Mouse (Mus musculus): ENCODE data around the gene Gm11214. TPM values are rescaled to one million over a fixed set of nuclear protein-coding genes. Genes with fewer than 3 reads are reported as not detected.

Gene Gm11214
- polyA plus RNA-seq, 1 experiment from 2014 or later = not detected

- Histone ChIP-seq H3K9ac (replicated peaks; ENCODE audit: low read depth, low read length) (no peak overlapping the region), H3K36me3 (ENCODE audit: control insufficient read depth, insufficient read depth, low read length) (no peaks in the 10 kb centered on the region), H3K4me2 (replicated peaks; ENCODE audit: low read depth, low read length) (no peak overlapping the region), H3K27ac (ENCODE audit: low read length) (no peak overlapping the region), H3K27me3 (ENCODE audit: control insufficient read depth, insufficient read depth, low read length) (no peaks in the 10 kb centered on the region), H3K4me3 (ENCODE audit: low read depth, low read length) (no peak overlapping the region), H3K9me3 (ENCODE audit: control insufficient read depth, low read depth, low read length) (no peaks in the 10 kb centered on the region), H3K4me1 (ENCODE audit: control insufficient read depth, insufficient read depth, low read length) (no peaks in the 10 kb centered on the region)
- ATAC-seq (ENCODE audit: insufficient number of reproducible peaks, insufficient read depth, low FRiP score, low read depth) = no peak
- 89% methylated on average over 3 of the region's 3 CpGs for WGBS
Measured at GRCm38 (mm10) chr4:63681557-63681956, 18.4 kb upstream of the Gm11214 start.

GRCm38 (mm10) chr4:63675128-63675527, 11.9 kb upstream of the Gm11214 start:
- H3K36me3 ChIP-seq (ENCODE audit: control insufficient read depth, insufficient read depth, low read length) = no peaks in the 10 kb centered on the region
- WGBS = 62% methylated on average over 2 of the region's 2 CpGs
- H3K27me3 ChIP-seq (ENCODE audit: control insufficient read depth, insufficient read depth, low read length) = no peaks in the 10 kb centered on the region
- H3K27ac ChIP-seq (ENCODE audit: low read length) = no peak overlapping the region
- no peaks in the 10 kb centered on the region for H3K4me1 ChIP-seq (ENCODE audit: control insufficient read depth, insufficient read depth, low read length)
- H3K4me2 ChIP-seq (replicated peaks; ENCODE audit: low read depth, low read length) = no peak overlapping the region
- no peak for ATAC-seq (ENCODE audit: insufficient number of reproducible peaks, insufficient read depth, low FRiP score, low read depth)
- no peaks in the 10 kb centered on the region for H3K9me3 ChIP-seq (ENCODE audit: control insufficient read depth, low read depth, low read length)
- H3K9ac ChIP-seq (replicated peaks; ENCODE audit: low read depth, low read length) = no peak overlapping the region
- H3K4me3 ChIP-seq (ENCODE audit: low read depth, low read length) = no peak overlapping the region

- Histone ChIP-seq H3K36me3 (ENCODE audit: control insufficient read depth, insufficient read depth, low read length) (no peaks in the 10 kb centered on the region), H3K4me1 (ENCODE audit: control insufficient read depth, insufficient read depth, low read length) (no peaks in the 10 kb centered on the region), H3K9me3 (ENCODE audit: control insufficient read depth, low read depth, low read length) (no peaks in the 10 kb centered on the region), H3K27ac (ENCODE audit: low read length) (no peak overlapping the region), H3K27me3 (ENCODE audit: control insufficient read depth, insufficient read depth, low read length) (no peaks in the 10 kb centered on the region), H3K4me2 (replicated peaks; ENCODE audit: low read depth, low read length) (no peak overlapping the region), H3K9ac (replicated peaks; ENCODE audit: low read depth, low read length) (no peak overlapping the region), H3K4me3 (ENCODE audit: low read depth, low read length) (no peak overlapping the region)
- ATAC-seq (ENCODE audit: insufficient number of reproducible peaks, insufficient read depth, low FRiP score, low read depth) = no peak
- 69% methylated on average over 4 of the region's 4 CpGs for WGBS
Measured at GRCm38 (mm10) chr4:63668255-63668654, 5.1 kb upstream of the Gm11214 start.

GRCm38 (mm10) chr4:63665738-63666137, 2.6 kb upstream of the Gm11214 start:
- no peak overlapping the region for H3K4me2 ChIP-seq (replicated peaks; ENCODE audit: low read depth, low read length)
- 76% methylated on average over 7 of the region's 7 CpGs for WGBS
- H3K27ac ChIP-seq (ENCODE audit: low read length) = no peak overlapping the region
- no peaks in the 10 kb centered on the region for H3K4me1 ChIP-seq (ENCODE audit: control insufficient read depth, insufficient read depth, low read length)
- no peaks in the 10 kb centered on the region for H3K27me3 ChIP-seq (ENCODE audit: control insufficient read depth, insufficient read depth, low read length)
- no peak overlapping the region for H3K9ac ChIP-seq (replicated peaks; ENCODE audit: low read depth, low read length)
- H3K36me3 ChIP-seq (ENCODE audit: control insufficient read depth, insufficient read depth, low read length) = no peaks in the 10 kb centered on the region
- ATAC-seq (ENCODE audit: insufficient number of reproducible peaks, insufficient read depth, low FRiP score, low read depth) = no peak
- H3K4me3 ChIP-seq (ENCODE audit: low read depth, low read length) = no peak overlapping the region
- H3K9me3 ChIP-seq (ENCODE audit: control insufficient read depth, low read depth, low read length) = no peaks in the 10 kb centered on the region

GRCm38 (mm10) chr4:63661857-63662256, 1.3 kb downstream of the Gm11214 start:
- no peaks in the 10 kb centered on the region for H3K4me1 ChIP-seq (ENCODE audit: control insufficient read depth, insufficient read depth, low read length)
- no peaks in the 10 kb centered on the region for H3K36me3 ChIP-seq (ENCODE audit: control insufficient read depth, insufficient read depth, low read length)
- H3K9ac ChIP-seq (replicated peaks; ENCODE audit: low read depth, low read length) = no peak overlapping the region
- no peaks in the 10 kb centered on the region for H3K27me3 ChIP-seq (ENCODE audit: control insufficient read depth, insufficient read depth, low read length)
- no peak overlapping the region for H3K4me2 ChIP-seq (replicated peaks; ENCODE audit: low read depth, low read length)
- H3K27ac ChIP-seq (ENCODE audit: low read length) = no peak overlapping the region
- H3K9me3 ChIP-seq (ENCODE audit: control insufficient read depth, low read depth, low read length) = no peaks in the 10 kb centered on the region
- ATAC-seq (ENCODE audit: insufficient number of reproducible peaks, insufficient read depth, low FRiP score, low read depth) = no peak
- no peak overlapping the region for H3K4me3 ChIP-seq (ENCODE audit: low read depth, low read length)
- 83% methylated on average over 1 of the region's 1 CpGs for WGBS

- Histone ChIP-seq H3K9ac (replicated peaks; ENCODE audit: low read depth, low read length) (no peak overlapping the region), H3K4me3 (ENCODE audit: low read depth, low read length) (no peak overlapping the region), H3K4me2 (replicated peaks; ENCODE audit: low read depth, low read length) (no peak overlapping the region), H3K4me1 (ENCODE audit: control insufficient read depth, insufficient read depth, low read length) (no peaks in the 10 kb centered on the region), H3K9me3 (ENCODE audit: control insufficient read depth, low read depth, low read length) (no peaks in the 10 kb centered on the region), H3K27ac (ENCODE audit: low read length) (no peak overlapping the region), H3K36me3 (ENCODE audit: control insufficient read depth, insufficient read depth, low read length) (no peaks in the 10 kb centered on the region), H3K27me3 (ENCODE audit: control insufficient read depth, insufficient read depth, low read length) (no peaks in the 10 kb centered on the region)
- WGBS = 81% methylated on average over 1 of the region's 1 CpGs
- no peak for ATAC-seq (ENCODE audit: insufficient number of reproducible peaks, insufficient read depth, low FRiP score, low read depth)
Measured at GRCm38 (mm10) chr4:63661426-63661825, 1.8 kb downstream of the Gm11214 start.

DNA sequence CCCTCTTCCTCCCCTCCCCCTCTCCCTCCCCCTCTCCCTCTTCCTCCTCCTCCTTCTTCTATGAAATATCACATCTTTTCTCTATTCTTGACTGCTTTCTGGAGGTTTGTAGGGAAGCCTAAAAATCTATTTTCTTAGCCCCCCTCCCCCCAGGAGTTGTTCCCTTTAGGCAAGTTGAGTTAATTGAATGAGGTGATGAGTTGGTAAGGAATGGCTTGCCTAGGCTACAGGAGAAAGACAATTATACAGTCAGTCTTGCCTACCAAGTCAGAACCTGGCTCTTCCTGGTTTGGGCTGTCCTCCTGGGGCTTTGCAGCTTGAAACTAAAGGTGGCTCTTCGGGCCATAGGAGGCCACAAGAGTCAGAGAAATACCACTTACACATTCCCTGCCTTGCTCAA, 3.4 kb downstream of the Gm11214 start:
- 90% methylated on average over 1 of the region's 1 CpGs for WGBS
- Histone ChIP-seq H3K9ac (replicated peaks; ENCODE audit: low read depth, low read length) (no peak overlapping the region), H3K36me3 (ENCODE audit: control insufficient read depth, insufficient read depth, low read length) (no peaks in the 10 kb centered on the region)

DNA sequence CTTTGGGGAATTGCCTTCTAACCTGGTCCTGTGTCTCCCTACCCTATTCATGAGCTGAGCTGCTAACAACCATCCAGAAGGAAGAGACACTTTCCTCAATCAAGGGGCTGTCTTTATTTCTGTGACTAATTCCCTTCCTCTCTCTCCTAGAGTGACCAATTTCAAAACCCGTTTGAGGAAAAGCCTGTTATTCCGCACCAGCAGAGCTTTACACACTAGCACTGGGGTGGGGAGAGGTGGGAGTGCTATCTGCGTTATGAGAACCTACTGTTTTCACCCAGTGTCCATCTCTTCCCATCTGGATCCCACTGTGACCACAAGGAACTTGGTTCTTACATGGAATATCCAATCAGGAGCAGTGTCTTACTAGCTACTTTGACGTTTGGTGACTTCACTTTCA, 4.1 kb downstream of the Gm11214 start:
- Histone ChIP-seq H3K36me3 (ENCODE audit: control insufficient read depth, insufficient read depth, low read length) (no peaks in the 10 kb centered on the region), H3K4me1 (ENCODE audit: control insufficient read depth, insufficient read depth, low read length) (no peaks in the 10 kb centered on the region), H3K27me3 (ENCODE audit: control insufficient read depth, insufficient read depth, low read length) (no peaks in the 10 kb centered on the region), H3K9ac (replicated peaks; ENCODE audit: low read depth, low read length) (no peak overlapping the region), H3K9me3 (ENCODE audit: control insufficient read depth, low read depth, low read length) (no peaks in the 10 kb centered on the region), H3K27ac (ENCODE audit: low read length) (no peak overlapping the region), H3K4me3 (ENCODE audit: low read depth, low read length) (no peak overlapping the region), H3K4me2 (replicated peaks; ENCODE audit: low read depth, low read length) (no peak overlapping the region)
- whole genome bisulfite sequencing = 41% methylated on average over 4 of the region's 4 CpGs
- no peak for ATAC-seq (ENCODE audit: insufficient number of reproducible peaks, insufficient read depth, low FRiP score, low read depth)

More for the DNA sequence above, 3.4 kb downstream of the Gm11214 start:
- H3K9me3 ChIP-seq (ENCODE audit: control insufficient read depth, low read depth, low read length) = no peaks in the 10 kb centered on the region
- no peak overlapping the region for H3K4me3 ChIP-seq (ENCODE audit: low read depth, low read length)
- H3K27ac ChIP-seq (ENCODE audit: low read length) = no peak overlapping the region
- no peak for ATAC-seq (ENCODE audit: insufficient number of reproducible peaks, insufficient read depth, low FRiP score, low read depth)
- no peaks in the 10 kb centered on the region for H3K4me1 ChIP-seq (ENCODE audit: control insufficient read depth, insufficient read depth, low read length)
- H3K27me3 ChIP-seq (ENCODE audit: control insufficient read depth, insufficient read depth, low read length) = no peaks in the 10 kb centered on the region
- no peak overlapping the region for H3K4me2 ChIP-seq (replicated peaks; ENCODE audit: low read depth, low read length)

- Histone ChIP-seq H3K36me3 (ENCODE audit: control insufficient read depth, insufficient read depth, low read length) (no peaks in the 10 kb centered on the region), H3K4me3 (ENCODE audit: low read depth, low read length) (no peak overlapping the region), H3K27me3 (ENCODE audit: control insufficient read depth, insufficient read depth, low read length) (no peaks in the 10 kb centered on the region), H3K27ac (ENCODE audit: low read length) (no peak overlapping the region), H3K4me1 (ENCODE audit: control insufficient read depth, insufficient read depth, low read length) (no peaks in the 10 kb centered on the region), H3K4me2 (replicated peaks; ENCODE audit: low read depth, low read length) (no peak overlapping the region), H3K9ac (replicated peaks; ENCODE audit: low read depth, low read length) (no peak overlapping the region), H3K9me3 (ENCODE audit: control insufficient read depth, low read depth, low read length) (no peaks in the 10 kb centered on the region)
- no peak for ATAC-seq (ENCODE audit: insufficient number of reproducible peaks, insufficient read depth, low FRiP score, low read depth)
- WGBS = 55% methylated on average over 1 of the region's 1 CpGs
Measured at GRCm38 (mm10) chr4:63654381-63654780, 8.8 kb downstream of the Gm11214 start.

Measured in stomach, embryonic 14.5 days (tissue).